Mouse (Mus musculus): ENCODE measurements around the gene Mcf2l. TPM values are rescaled to one million over a fixed set of nuclear protein-coding genes. Genes with fewer than 3 reads are reported as not detected.

Gene Mcf2l
- polyA plus RNA-seq, 1 experiment, result 166 TPM

GRCm38 (mm10) chr8:12947604-12948573, 74.3 kb downstream of the Mcf2l start:
- DNase-seq (ENCODE audit: extremely low spot score in 1 of 2, low spot score in 1 of 2), result peak in 1 of 2 experiments; percentile 42

- DNase-seq (ENCODE audit: extremely low spot score in 1 of 2, low spot score in 1 of 2), result no peak
Measured at GRCm38 (mm10) chr8:12948574-12948961, 75.0 kb downstream of the Mcf2l start.

GRCm38 (mm10) chr8:12951051-12951630, 77.5 kb downstream of the Mcf2l start:
- no peak for DNase-seq (ENCODE audit: extremely low spot score in 1 of 2, low spot score in 1 of 2)

- no peak for DNase-seq (ENCODE audit: extremely low spot score in 1 of 2, low spot score in 1 of 2)
Measured at GRCm38 (mm10) chr8:12952699-12953098, 79.1 kb downstream of the Mcf2l start.

GRCm38 (mm10) chr8:12955362-12955879, 81.8 kb downstream of the Mcf2l start:
- DNase-seq (ENCODE audit: extremely low spot score in 1 of 2, low spot score in 1 of 2), result no peak

GRCm38 (mm10) chr8:12955880-12956279, 82.3 kb downstream of the Mcf2l start:
- DNase-seq (ENCODE audit: extremely low spot score in 1 of 2, low spot score in 1 of 2), result no peak

GRCm38 (mm10) chr8:12956941-12957340, 83.3 kb downstream of the Mcf2l start:
- DNase-seq (ENCODE audit: extremely low spot score in 1 of 2, low spot score in 1 of 2), result no peak

GRCm38 (mm10) chr8:12957419-12957818, 83.8 kb downstream of the Mcf2l start:
- no peak for DNase-seq (ENCODE audit: extremely low spot score in 1 of 2, low spot score in 1 of 2)

- no peak for DNase-seq (ENCODE audit: extremely low spot score in 1 of 2, low spot score in 1 of 2)
Measured at GRCm38 (mm10) chr8:12960609-12961008, 87.0 kb downstream of the Mcf2l start.

- peak in 1 of 2 experiments; percentile 34 for DNase-seq (ENCODE audit: extremely low spot score in 1 of 2, low spot score in 1 of 2)
Measured at GRCm38 (mm10) chr8:12961211-12961610, 87.6 kb downstream of the Mcf2l start.

GRCm38 (mm10) chr8:12961821-12962534, 88.4 kb downstream of the Mcf2l start:
- DNase-seq (ENCODE audit: extremely low spot score in 1 of 2, low spot score in 1 of 2), result no peak

- DNase-seq (ENCODE audit: extremely low spot score in 1 of 2, low spot score in 1 of 2), result peak in 1 of 2 experiments; percentile 32
Measured at GRCm38 (mm10) chr8:12962541-12963380, 89.2 kb downstream of the Mcf2l start.

GRCm38 (mm10) chr8:12976290-12976689, 102.7 kb downstream of the Mcf2l start:
- DNase-seq (ENCODE audit: extremely low spot score in 1 of 2, low spot score in 1 of 2), result no peak

GRCm38 (mm10) chr8:12976723-12977122, 103.1 kb downstream of the Mcf2l start:
- no peak for DNase-seq (ENCODE audit: extremely low spot score in 1 of 2, low spot score in 1 of 2)

- no peak for DNase-seq (ENCODE audit: extremely low spot score in 1 of 2, low spot score in 1 of 2)
Measured at GRCm38 (mm10) chr8:12977325-12977724, 103.7 kb downstream of the Mcf2l start.

GRCm38 (mm10) chr8:12978308-12978707, 104.7 kb downstream of the Mcf2l start:
- no peak for DNase-seq (ENCODE audit: extremely low spot score in 1 of 2, low spot score in 1 of 2)

- peak in 1 of 2 experiments; percentile 73 for DNase-seq (ENCODE audit: extremely low spot score in 1 of 2, low spot score in 1 of 2)
Measured at GRCm38 (mm10) chr8:12978726-12979125, 105.1 kb downstream of the Mcf2l start.

- peak; percentile 91 to 93 for DNase-seq (ENCODE audit: extremely low spot score in 1 of 2, low spot score in 1 of 2)
Measured at GRCm38 (mm10) chr8:12983681-12984467, 110.3 kb downstream of the Mcf2l start.

GRCm38 (mm10) chr8:12984601-12985243, 111.1 kb downstream of the Mcf2l start:
- DNase-seq (ENCODE audit: extremely low spot score in 1 of 2, low spot score in 1 of 2), result no peak

Data from frontal cortex, adult 2 months (tissue).